Mouse (Mus musculus): ENCODE measurements at regions not wholly inside any gene's neighbourhood (a gene's known extent, or its start where the extent isn't known, plus 50 kb on each side); places are given as distances from the start of the nearest gene placed in this dataset.
A peak's percentile ranks its signal among the peaks of the same experiment; 100 is the strongest.

DNA sequence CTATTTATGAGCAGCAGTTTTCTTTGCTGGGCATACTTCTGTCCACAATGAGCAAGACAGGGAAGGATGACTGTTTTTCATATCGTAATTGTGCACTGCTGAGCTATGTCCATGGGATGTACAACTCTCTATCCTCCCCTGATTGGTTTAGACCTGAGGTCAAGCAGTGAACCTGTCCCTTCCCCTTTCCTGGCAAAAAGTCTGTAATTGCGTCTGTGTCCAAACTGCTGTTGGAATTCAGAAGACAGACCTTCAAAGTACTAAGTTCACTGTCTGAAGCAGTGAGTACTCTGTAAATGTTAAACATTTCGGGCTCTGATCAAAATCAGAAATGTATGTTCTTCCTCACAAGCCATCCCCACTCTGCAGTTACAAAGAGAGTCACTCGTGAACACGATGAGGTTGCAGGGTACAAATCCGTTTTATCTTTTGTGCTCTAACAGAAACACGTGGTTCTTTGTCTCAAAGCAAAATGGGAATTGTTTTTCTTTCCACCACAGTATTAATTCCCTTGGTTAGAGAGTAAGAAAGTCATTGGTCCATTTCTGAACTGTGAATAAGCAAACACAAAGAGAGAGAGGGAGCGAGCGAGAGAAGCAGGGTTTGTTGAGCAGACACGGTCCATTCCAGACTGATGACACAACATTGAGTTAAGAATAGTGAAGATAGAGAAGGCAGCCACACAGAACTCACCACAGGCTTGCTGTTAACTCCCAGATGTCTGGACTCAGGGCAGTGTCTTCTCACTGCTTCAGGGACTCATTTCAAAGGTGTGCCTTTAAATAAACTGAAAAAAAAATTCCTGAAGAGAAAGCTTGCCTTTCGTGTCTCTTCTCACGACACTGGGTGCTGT is 70.4 kb upstream of the Ifne start:
- WGBS = 76% methylated on average over 12 of the region's 12 CpGs
- H3K4me3 ChIP-seq (ENCODE audit: extremely low read depth, insufficient read depth, insufficient read length) = no peak overlapping the region
- no peak overlapping the region for H3K27ac ChIP-seq (ENCODE audit: insufficient read depth, low read length)
- TF ChIP-seq CTCF (IDR thresholded peaks at IDR 0.05; ENCODE audit: extremely low read depth, insufficient read depth, insufficient read length, insufficient replicate concordance) (no peak), POLR2A (IDR thresholded peaks at IDR 0.05; ENCODE audit: low read depth, low read length) (no peak)
- no peaks in the 10 kb centered on the region for H3K27me3 ChIP-seq (ENCODE audit: control insufficient read depth, insufficient read depth, low read length)
- H3K4me1 ChIP-seq (ENCODE audit: control insufficient read depth, insufficient read depth, insufficient read length) = no peaks in the 10 kb centered on the region
- DNase-seq (ENCODE audit: low read depth in 1 of 2, low spot score in 2 of 2) = no peak
- no peaks in the 10 kb centered on the region for H3K36me3 ChIP-seq (ENCODE audit: control insufficient read depth, insufficient read depth, low read length)

GRCm38 (mm10) chr4:88948027-88948859 is 68.2 kb upstream of the Ifne start:
- 89% methylated on average over 4 of the region's 4 CpGs for WGBS
- H3K4me3 ChIP-seq (ENCODE audit: extremely low read depth, insufficient read depth, insufficient read length) = no peak overlapping the region
- H3K27ac ChIP-seq (ENCODE audit: insufficient read depth, low read length) = no peak overlapping the region
- H3K4me1 ChIP-seq (ENCODE audit: control insufficient read depth, insufficient read depth, insufficient read length) = no peaks in the 10 kb centered on the region
- TF ChIP-seq POLR2A (IDR thresholded peaks at IDR 0.05; ENCODE audit: low read depth, low read length) (no peak), CTCF (IDR thresholded peaks at IDR 0.05; ENCODE audit: extremely low read depth, insufficient read depth, insufficient read length, insufficient replicate concordance) (no peak)
- no peaks in the 10 kb centered on the region for H3K27me3 ChIP-seq (ENCODE audit: control insufficient read depth, insufficient read depth, low read length)
- DNase-seq (ENCODE audit: low read depth in 1 of 2, low spot score in 2 of 2) = no peak
- no peaks in the 10 kb centered on the region for H3K36me3 ChIP-seq (ENCODE audit: control insufficient read depth, insufficient read depth, low read length)

- H3K4me3 ChIP-seq (ENCODE audit: extremely low read depth, insufficient read depth, insufficient read length) = no peak overlapping the region
- no peaks in the 10 kb centered on the region for H3K36me3 ChIP-seq (ENCODE audit: control insufficient read depth, insufficient read depth, low read length)
- peaks cover 10% of the 10 kb centered on the region for H3K27me3 ChIP-seq (ENCODE audit: control insufficient read depth, insufficient read depth, low read length)
- H3K27ac ChIP-seq (ENCODE audit: insufficient read depth, low read length) = no peak overlapping the region
- WGBS = 91% methylated on average over 4 of the region's 4 CpGs
- peaks cover 7% of the 10 kb centered on the region for H3K4me1 ChIP-seq (ENCODE audit: control insufficient read depth, insufficient read depth, insufficient read length)
- no peak for TF ChIP-seq CTCF (IDR thresholded peaks at IDR 0.05; ENCODE audit: extremely low read depth, insufficient read depth, insufficient read length, insufficient replicate concordance)
- no peak for TF ChIP-seq POLR2A (IDR thresholded peaks at IDR 0.05; ENCODE audit: low read depth, low read length)
- no peak for DNase-seq (ENCODE audit: low read depth in 1 of 2, low spot score in 2 of 2)
These were observed 62.0 kb upstream of the Ifne start for GRCm38 (mm10) chr4:88941955-88942354.

DNA sequence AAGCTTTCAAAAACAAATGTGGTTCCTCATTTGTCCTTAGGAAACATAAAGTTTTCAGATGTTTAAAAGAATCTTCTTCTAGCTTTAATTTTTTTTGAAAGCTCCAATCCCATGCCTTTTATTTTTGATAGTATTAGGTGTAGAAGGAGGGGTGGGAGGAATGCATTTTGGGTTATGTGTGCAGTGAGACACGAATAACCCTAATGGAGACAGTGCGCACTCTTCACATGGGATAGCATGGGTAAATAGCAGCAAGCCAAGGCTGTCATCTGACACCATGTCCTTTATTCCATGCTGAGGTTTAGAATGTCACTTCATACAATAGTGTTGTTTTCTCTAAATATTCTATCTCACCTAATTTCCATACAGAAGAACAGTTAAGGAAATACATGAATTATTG is 60.7 kb upstream of the Ifne start:
- Histone ChIP-seq H3K4me1 (ENCODE audit: control insufficient read depth, insufficient read depth, insufficient read length) (peaks cover 7% of the 10 kb centered on the region), H3K36me3 (ENCODE audit: control insufficient read depth, insufficient read depth, low read length) (no peaks in the 10 kb centered on the region), H3K27ac (ENCODE audit: insufficient read depth, low read length) (no peak overlapping the region), H3K4me3 (ENCODE audit: extremely low read depth, insufficient read depth, insufficient read length) (no peak overlapping the region), H3K27me3 (ENCODE audit: control insufficient read depth, insufficient read depth, low read length) (peaks cover 10% of the 10 kb centered on the region)
- 90% methylated on average over 2 of the region's 2 CpGs for WGBS
- DNase-seq (ENCODE audit: low read depth in 1 of 2, low spot score in 2 of 2) = no peak
- TF ChIP-seq POLR2A (IDR thresholded peaks at IDR 0.05; ENCODE audit: low read depth, low read length) = no peak
- no peak for TF ChIP-seq CTCF (IDR thresholded peaks at IDR 0.05; ENCODE audit: extremely low read depth, insufficient read depth, insufficient read length, insufficient replicate concordance)

DNA sequence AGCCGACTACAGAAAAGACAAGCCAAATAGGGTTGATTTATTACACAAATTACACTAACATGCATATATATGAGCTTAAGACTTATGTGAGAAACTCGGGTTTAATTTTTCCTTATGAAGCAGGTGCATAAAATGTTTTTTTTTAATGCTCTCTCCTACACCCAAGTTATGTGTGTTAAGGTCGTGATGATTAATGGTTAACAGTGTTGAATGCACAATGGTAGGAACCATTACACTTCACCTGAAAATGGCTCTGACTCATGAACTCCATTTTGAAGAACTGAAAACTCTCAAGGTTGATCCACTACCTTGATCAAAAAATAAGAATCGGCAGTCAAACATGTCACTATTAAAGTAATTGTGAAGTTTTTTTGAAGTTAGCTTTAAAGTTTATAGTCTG is 59.4 kb upstream of the Ifne start:
- 79% methylated on average over 4 of the region's 4 CpGs for WGBS
- Histone ChIP-seq H3K27me3 (ENCODE audit: control insufficient read depth, insufficient read depth, low read length) (peaks cover 10% of the 10 kb centered on the region), H3K4me1 (ENCODE audit: control insufficient read depth, insufficient read depth, insufficient read length) (peaks cover 7% of the 10 kb centered on the region), H3K4me3 (ENCODE audit: extremely low read depth, insufficient read depth, insufficient read length) (no peak overlapping the region), H3K36me3 (ENCODE audit: control insufficient read depth, insufficient read depth, low read length) (no peaks in the 10 kb centered on the region), H3K27ac (ENCODE audit: insufficient read depth, low read length) (no peak overlapping the region)
- DNase-seq (ENCODE audit: low read depth in 1 of 2, low spot score in 2 of 2) = no peak
- TF ChIP-seq POLR2A (IDR thresholded peaks at IDR 0.05; ENCODE audit: low read depth, low read length) (no peak), CTCF (IDR thresholded peaks at IDR 0.05; ENCODE audit: extremely low read depth, insufficient read depth, insufficient read length, insufficient replicate concordance) (no peak)

- Histone ChIP-seq H3K27me3 (ENCODE audit: control insufficient read depth, insufficient read depth, low read length) (peaks cover 10% of the 10 kb centered on the region), H3K36me3 (ENCODE audit: control insufficient read depth, insufficient read depth, low read length) (no peaks in the 10 kb centered on the region), H3K4me3 (ENCODE audit: extremely low read depth, insufficient read depth, insufficient read length) (peak overlapping the region; percentile 17), H3K4me1 (ENCODE audit: control insufficient read depth, insufficient read depth, insufficient read length) (peaks cover 7% of the 10 kb centered on the region), H3K27ac (ENCODE audit: insufficient read depth, low read length) (no peak overlapping the region)
- 27% methylated on average over 11 of the region's 11 CpGs for WGBS
- TF ChIP-seq CTCF (IDR thresholded peaks at IDR 0.05; ENCODE audit: extremely low read depth, insufficient read depth, insufficient read length, insufficient replicate concordance) (no peak), POLR2A (IDR thresholded peaks at IDR 0.05; ENCODE audit: low read depth, low read length) (no peak)
- DNase-seq (ENCODE audit: low read depth in 1 of 2, low spot score in 2 of 2) = no peak
These were observed 58.7 kb upstream of the Ifne start for GRCm38 (mm10) chr4:88938712-88939032.
